Mouse (Mus musculus) layer of hippocampus, adult 8-10 months (tissue): ENCODE results near the gene Agap3. TPM values are rescaled to one million over a fixed set of nuclear protein-coding genes. Genes with fewer than 3 reads are reported as not detected.

Experiments used
- DNase-seq, 2 experiments: peaks; one replicate each; pipeline ENCODE4 v3.0.0; 2022; ENCODE audit warnings: low spot score in 2 of 2
- total RNA-seq, 4 experiments: library from RNA; stranded (reverse); gene quantifications; 2 replicates each; pipeline ENCODE4 v1.2.4; 2022

The Agap3 gene
- total RNA-seq, 4 experiments from 2014 or later = 563 to 611 (median 584) TPM

GRCm38 (mm10) chr5:24427981-24428402 lies 24.0 kb upstream of the Agap3 start:
- no peak for DNase-seq

- no peak for DNase-seq
These were observed 23.4 kb upstream of the Agap3 start for GRCm38 (mm10) chr5:24428596-24428995.

- no peak for DNase-seq
These were observed 18.0 kb upstream of the Agap3 start for GRCm38 (mm10) chr5:24433993-24434392.

GRCm38 (mm10) chr5:24441187-24441586 lies 10.8 kb upstream of the Agap3 start:
- DNase-seq = no peak

- no peak for DNase-seq
These were observed 9.9 kb upstream of the Agap3 start for GRCm38 (mm10) chr5:24442029-24442428.

- no peak for DNase-seq
These were observed 8.8 kb upstream of the Agap3 start for GRCm38 (mm10) chr5:24443204-24443603.

GRCm38 (mm10) chr5:24443927-24444326 lies 8.1 kb upstream of the Agap3 start:
- DNase-seq = no peak

GRCm38 (mm10) chr5:24444746-24445427 lies 7.1 kb upstream of the Agap3 start, which contains the start of gene Fastk:
TSS of gene Fastk (minus strand) at chr5:24445287.
- peak; percentile 87 to 94 for DNase-seq

GRCm38 (mm10) chr5:24445428-24446080 lies 6.4 kb upstream of the Agap3 start:
- no peak for DNase-seq

GRCm38 (mm10) chr5:24446630-24447029 lies 5.3 kb upstream of the Agap3 start:
- DNase-seq = no peak

GRCm38 (mm10) chr5:24447624-24448298 lies 4.2 kb upstream of the Agap3 start, which contains the start of gene Tmub1:
TSS of gene Tmub1 (minus strand) at chr5:24447854.
- DNase-seq = peak; percentile 83 to 86

GRCm38 (mm10) chr5:24451264-24452029 lies 530 bp upstream of the Agap3 start:
- DNase-seq = peak; percentile 70 to 79

- no peak for DNase-seq
These were observed 785 bp downstream of the Agap3 start for GRCm38 (mm10) chr5:24452691-24453233.

GRCm38 (mm10) chr5:24453283-24453984 lies 1.5 kb downstream of the Agap3 start:
- no peak for DNase-seq

GRCm38 (mm10) chr5:24453985-24454303 lies 2.0 kb downstream of the Agap3 start:
- no peak for DNase-seq

GRCm38 (mm10) chr5:24455076-24455475 lies 3.1 kb downstream of the Agap3 start:
- no peak for DNase-seq

- DNase-seq = no peak
These were observed 3.6 kb downstream of the Agap3 start for GRCm38 (mm10) chr5:24455613-24456012.

GRCm38 (mm10) chr5:24466762-24467161 lies 14.8 kb downstream of the Agap3 start:
- DNase-seq = no peak

- DNase-seq = peak in 1 of 2 experiments; percentile 71
These were observed 18.6 kb downstream of the Agap3 start for GRCm38 (mm10) chr5:24470600-24470999.

GRCm38 (mm10) chr5:24472884-24473619 lies 21.1 kb downstream of the Agap3 start:
- no peak for DNase-seq
